Mouse (Mus musculus) adipocyte (in vitro differentiated cells): ENCODE data around the gene Psmd14.

Source experiments
- DNase-seq: peaks from one replicate; pipeline ENCODE4 v3.0.0-alpha.2; 2016; ENCODE audit warnings: low spot score

The Psmd14 gene

GRCm38 (mm10) chr2:61711108-61712040 is at the start of gene Psmd14:
Psmd14 (plus strand) TSS chr2:61711694.
- DNase-seq: peak; percentile 97

DNA sequence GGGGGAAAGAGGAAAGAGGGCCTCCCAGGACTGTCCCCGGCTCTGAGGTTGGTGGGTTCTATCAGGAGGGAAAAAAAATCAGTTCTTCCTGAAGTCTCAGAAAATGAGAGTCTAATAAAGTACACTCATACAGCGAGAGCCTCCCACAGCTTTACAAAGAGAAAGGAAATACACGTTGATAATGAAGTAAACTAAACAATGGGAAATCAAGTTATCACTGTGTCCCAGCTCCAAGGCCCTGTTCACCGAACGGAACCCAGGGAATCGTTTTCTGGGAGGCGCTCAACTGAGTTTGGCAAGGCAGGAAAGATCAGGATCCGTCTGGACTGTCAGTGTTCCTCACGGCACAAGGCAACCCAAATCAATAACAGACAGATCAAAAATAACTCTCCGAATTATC is 48.7 kb upstream of the Psmd14 start:
- no peak for DNase-seq

GRCm38 (mm10) chr2:61663573-61664241 is 47.8 kb upstream of the Psmd14 start:
- no peak for DNase-seq

DNA sequence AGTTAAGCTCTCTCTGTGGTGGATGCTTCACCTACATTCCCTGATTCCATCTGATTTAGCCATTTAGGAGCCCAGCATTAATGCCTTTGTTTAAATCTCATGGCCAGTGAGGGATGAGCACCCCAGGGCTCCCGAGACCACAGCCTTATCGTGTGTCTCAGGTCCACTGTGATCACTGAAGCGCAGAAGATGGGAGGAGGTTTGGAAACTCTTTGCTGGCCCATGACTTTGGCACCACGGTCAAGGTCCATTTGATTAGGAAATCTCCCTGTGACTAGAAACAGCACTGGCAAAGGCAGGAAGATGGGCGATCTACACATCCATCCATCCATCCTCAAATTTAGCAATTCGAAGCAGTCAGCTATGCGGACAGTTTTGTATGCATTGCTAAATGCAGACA is 44.1 kb upstream of the Psmd14 start:
- no peak for DNase-seq

GRCm38 (mm10) chr2:61668260-61668659 is 43.2 kb upstream of the Psmd14 start:
- DNase-seq: peak; percentile 65

DNA sequence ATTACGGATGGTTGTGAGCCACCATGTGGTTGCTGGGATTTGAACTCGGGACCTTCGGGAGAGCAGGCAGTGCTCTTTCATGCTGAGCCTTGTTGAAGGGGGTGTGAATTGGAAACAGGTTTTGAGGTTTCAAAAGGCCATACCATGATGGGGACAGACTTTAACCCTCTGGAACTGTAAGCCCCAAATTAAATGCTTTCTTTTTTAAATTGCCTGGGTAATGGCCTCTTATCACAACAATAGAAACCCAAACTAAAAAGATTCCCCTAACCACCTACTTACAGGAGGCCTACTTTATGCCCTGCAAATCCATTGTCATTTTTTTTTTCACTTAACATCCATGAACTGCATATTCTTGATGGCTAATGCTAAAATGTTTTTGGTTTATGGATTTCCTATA is 36.9 kb upstream of the Psmd14 start:
- no peak for DNase-seq

DNA sequence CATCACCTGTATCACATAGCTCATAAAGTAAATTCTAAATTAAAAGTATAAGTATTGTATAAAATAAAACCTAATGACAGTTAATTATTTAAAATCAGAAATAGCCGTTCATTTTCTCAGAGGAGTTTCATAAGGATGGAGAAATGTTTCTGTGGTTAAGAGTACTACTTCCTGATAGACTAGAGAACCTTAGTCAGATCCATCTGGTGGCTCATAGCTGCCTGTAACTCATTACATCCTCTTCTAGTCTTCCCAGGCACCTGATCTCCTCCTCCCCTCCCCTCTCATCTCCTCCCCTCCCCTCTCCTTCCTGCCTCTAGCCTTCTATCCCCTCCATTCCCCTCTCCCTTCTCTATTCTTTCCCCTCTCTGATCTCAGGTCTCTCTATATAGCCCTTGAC is 29.9 kb upstream of the Psmd14 start:
- DNase-seq: no peak

GRCm38 (mm10) chr2:61686533-61686932 is 25.0 kb upstream of the Psmd14 start:
- no peak for DNase-seq

DNA sequence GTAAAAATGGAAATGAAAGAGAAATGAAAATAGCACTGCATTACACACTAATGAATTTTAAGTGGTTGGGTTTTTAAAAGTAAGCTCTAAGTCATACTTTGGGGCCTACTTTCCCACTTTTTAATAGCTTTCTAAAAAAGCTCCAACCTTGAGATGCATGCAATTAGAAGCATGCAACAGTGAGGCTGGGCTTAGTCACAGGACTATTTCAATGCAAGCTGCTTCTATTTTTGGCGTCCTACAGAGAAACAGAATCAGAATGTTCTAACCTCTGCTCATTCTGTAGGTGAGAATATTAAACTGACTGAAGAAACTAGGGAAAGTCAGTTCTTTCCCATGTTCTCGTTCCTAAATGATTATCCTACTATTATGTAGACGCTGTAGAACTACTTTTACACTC is 22.4 kb upstream of the Psmd14 start:
- DNase-seq: no peak

DNA sequence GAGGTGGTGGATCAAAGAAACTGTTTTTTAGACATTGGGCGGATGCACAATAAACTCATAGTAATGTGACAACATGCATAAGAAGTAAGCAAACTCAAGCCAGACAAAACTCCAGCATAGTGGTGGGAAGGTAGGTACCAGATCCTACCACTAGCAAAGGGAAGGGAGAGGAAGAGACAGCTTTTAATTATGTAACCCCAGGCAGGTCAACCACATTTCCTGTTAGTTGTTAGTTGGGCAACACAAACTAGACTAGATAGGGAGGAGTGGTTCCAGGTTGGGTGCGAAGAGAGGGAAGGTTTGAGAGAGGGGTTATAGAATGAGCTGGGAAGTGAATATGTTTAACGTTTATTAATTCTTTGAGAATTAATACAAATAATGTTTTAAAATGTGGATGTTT is 1.9 kb upstream of the Psmd14 start:
- no peak for DNase-seq

GRCm38 (mm10) chr2:61712526-61712925 is 1.0 kb downstream of the Psmd14 start:
- DNase-seq: peak; percentile 46

- no peak for DNase-seq
Observed at GRCm38 (mm10) chr2:61722401-61722982, 11.0 kb downstream of the Psmd14 start.

DNA sequence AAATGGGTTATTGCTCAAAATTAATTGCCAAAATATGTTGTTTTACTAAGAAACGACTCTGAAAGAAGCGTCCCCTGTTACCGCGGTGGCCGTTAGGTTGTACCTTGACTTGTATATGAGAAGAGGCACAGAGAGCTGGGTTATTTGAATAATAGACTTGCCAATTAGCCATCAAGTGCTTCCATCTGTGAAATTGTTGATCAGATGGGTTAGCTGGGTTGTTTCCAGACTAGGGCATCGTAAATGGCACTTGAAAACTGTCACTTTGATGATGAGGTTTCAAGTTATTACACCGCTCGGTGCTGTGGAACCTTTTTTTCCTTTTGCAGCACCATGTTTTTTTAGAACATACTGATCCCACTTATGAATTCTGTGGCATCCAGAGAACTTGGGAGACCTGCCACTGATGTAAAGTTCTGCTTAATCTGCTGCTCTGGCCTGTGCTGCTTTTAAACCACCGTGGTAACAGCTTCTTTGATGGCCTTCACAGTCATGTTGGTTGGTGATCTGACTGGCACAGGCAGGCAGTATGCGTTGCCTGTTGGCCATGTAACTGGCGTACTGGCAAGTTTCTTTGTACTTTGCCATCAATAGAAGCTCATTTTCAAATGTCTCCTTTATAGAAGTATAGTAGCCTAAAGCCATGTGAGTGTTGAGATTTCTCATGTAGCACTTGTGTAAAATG is 21.4 kb downstream of the Psmd14 start:
- DNase-seq: no peak

DNA sequence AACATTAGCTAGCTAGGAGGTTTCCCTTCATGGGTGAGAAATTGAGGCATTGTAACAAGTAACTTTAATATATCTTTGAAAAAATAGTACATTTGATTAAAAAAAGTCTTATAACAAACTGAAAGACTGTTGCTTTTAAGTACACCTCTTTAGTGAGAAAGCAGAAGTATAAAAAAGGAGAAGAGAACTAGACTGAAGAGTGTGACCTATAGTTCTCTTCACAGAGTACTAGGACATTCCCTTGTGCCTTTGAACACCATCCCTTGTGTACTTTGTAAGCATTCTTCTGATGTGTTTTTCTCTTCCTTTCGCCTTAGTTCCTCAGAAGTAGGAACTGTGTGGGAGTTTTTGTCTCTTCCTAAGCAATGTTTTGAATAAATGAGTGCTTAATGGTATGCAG is 22.7 kb downstream of the Psmd14 start:
- DNase-seq: no peak

- no peak for DNase-seq
Observed at GRCm38 (mm10) chr2:61746051-61746450, 34.6 kb downstream of the Psmd14 start.

DNA sequence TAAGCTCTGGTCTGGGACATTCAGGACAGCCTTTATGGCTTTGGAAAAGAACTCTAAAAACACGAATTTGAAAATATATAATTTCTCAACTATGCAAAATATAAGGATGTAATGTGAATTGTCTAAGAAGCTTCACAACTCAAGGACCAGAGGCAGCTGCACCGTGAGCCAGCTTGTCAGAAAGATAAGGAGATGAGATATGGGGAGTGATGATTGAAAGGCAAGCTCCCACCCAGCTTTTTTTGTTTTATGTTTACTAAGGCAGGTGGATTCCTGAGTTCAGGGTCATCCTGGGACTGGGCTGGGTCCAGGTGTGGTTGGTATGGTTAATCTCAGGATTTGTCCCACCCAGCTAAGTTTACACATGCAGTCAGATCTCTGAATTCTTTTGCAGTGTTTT is 35.1 kb downstream of the Psmd14 start:
- DNase-seq: no peak

- peak; percentile 42 for DNase-seq
Observed at GRCm38 (mm10) chr2:61747411-61747810, 35.9 kb downstream of the Psmd14 start.

DNA sequence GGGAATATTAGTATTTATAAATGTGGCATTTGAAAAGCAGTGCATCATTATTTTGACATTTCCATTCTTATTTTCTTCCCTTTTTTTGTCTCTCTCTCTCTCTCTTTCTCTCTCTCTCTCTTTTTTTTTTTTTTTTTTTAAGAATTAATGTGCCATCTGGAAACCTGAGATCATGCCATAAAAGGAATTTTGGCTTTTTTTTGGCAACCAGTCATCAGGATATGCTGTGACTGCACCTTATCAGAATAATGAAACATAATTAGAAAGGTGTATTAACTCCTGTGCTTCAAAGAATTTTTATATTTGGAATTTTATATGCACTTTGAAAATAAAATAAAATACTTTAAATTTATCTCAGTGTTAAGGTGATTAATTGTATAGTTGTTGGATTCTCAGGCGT is 39.2 kb downstream of the Psmd14 start:
- no peak for DNase-seq

GRCm38 (mm10) chr2:61751286-61751685 is 39.8 kb downstream of the Psmd14 start:
- no peak for DNase-seq

GRCm38 (mm10) chr2:61752362-61752761 is 40.9 kb downstream of the Psmd14 start:
- DNase-seq: no peak

- DNase-seq: no peak
Observed at GRCm38 (mm10) chr2:61754989-61755388, 43.5 kb downstream of the Psmd14 start.

GRCm38 (mm10) chr2:61759234-61759855 is 47.9 kb downstream of the Psmd14 start:
- DNase-seq: no peak
